Mouse (Mus musculus) T-helper 1 cell (primary cell): Measurements from ENCODE around the gene Rbms3.

Source experiments
- in situ Hi-C: fragments of 300-600 bp; cut with MboI, MseI; formaldehyde crosslinking; loops from one replicate; pipeline ENCODE4 v1.15.1; 2025; ENCODE audit warnings: high pct_unique_total_duplicates

Gene Rbms3

GRCm38 (mm10) chr9:117187116-117188034, 442.3 kb downstream of the Rbms3 start:
- in situ Hi-C loops: no loop called here

DNA sequence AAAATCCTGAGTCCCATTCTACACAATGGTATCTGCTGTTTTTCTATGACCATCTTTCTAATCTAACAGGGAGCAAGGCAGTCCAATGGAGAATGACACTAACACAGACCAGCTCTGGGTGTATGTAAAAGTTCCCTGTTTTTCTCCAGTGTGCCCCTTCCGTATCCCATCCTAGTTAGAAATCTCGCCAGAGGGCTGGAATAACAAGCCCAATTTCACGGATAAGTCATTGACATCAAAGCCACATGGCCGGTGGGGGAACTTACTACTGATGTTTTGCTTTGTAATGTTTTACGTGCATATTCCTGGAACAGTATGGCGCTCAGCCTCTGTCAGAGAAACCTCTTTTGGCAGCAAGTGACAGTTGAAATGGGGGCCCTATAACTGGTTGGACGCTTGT, 449.1 kb downstream of the Rbms3 start:
- in situ Hi-C loops: no loop called here

DNA sequence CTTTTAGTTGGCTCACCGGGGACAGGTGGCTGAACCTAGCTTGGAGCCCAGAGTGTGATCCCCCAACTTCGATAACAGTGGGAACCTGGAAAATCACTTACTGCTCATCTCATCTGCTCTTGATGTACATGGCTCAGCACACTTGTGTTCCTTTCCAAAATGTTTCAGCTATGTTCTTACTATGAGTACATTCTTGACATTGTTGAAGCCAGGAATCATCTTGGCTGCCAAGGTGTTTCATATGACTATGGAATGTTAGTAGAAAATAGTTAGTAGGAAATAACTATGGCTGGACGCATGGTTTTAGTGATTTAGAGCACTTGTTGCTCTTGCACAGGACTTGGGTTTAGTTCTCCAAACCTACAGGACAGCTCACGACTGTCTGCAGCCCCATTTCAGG, 451.3 kb downstream of the Rbms3 start:
- in situ Hi-C loops: no loop called here

GRCm38 (mm10) chr9:117172526-117172925, 457.2 kb downstream of the Rbms3 start:
- in situ Hi-C loops: no loop called here

GRCm38 (mm10) chr9:117169196-117169595, 460.5 kb downstream of the Rbms3 start:
- in situ Hi-C loops: no loop called here

GRCm38 (mm10) chr9:117163143-117163542, 466.6 kb downstream of the Rbms3 start:
- in situ Hi-C loops: loop anchor here (5.0 kb wide), 1 partner anchor 794 kb away; no protein-coding TSS in a partner anchor

- in situ Hi-C loops: loop anchor here (5.0 kb wide), 1 partner anchor 796 kb away; no protein-coding TSS in a partner anchor
Measured at GRCm38 (mm10) chr9:117161150-117161549, 468.6 kb downstream of the Rbms3 start.

GRCm38 (mm10) chr9:117156330-117156905, 473.3 kb downstream of the Rbms3 start:
- in situ Hi-C loops: no loop called here

GRCm38 (mm10) chr9:117154590-117154989, 475.1 kb downstream of the Rbms3 start:
- in situ Hi-C loops: no loop called here

GRCm38 (mm10) chr9:117153686-117154274, 475.9 kb downstream of the Rbms3 start:
- in situ Hi-C loops: no loop called here

DNA sequence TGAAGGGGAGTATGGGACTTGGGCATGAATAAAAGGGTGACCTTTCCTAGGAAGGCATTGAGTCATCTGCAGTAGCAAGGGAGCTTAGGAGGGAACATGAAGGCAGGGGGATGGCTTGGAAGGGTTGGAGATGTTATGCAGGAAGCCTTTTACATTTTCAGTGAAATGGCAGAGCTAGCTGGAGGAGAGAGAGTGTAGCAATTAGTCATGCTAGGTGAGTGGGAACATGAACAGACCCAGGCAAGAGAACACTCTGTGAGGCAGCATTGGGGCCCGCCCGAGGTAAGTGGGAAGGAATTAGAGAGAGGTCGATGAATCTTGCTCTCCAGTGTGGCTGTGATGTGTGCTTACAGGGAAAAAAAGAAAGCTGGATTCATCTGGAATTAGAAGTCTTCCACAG, 477.8 kb downstream of the Rbms3 start:
- in situ Hi-C loops: no loop called here

GRCm38 (mm10) chr9:117144057-117144723, 485.5 kb downstream of the Rbms3 start:
- in situ Hi-C loops: no loop called here

- in situ Hi-C loops: no loop called here
Measured at GRCm38 (mm10) chr9:117139971-117140370, 489.7 kb downstream of the Rbms3 start.

GRCm38 (mm10) chr9:117136410-117136809, 493.3 kb downstream of the Rbms3 start:
- in situ Hi-C loops: no loop called here

DNA sequence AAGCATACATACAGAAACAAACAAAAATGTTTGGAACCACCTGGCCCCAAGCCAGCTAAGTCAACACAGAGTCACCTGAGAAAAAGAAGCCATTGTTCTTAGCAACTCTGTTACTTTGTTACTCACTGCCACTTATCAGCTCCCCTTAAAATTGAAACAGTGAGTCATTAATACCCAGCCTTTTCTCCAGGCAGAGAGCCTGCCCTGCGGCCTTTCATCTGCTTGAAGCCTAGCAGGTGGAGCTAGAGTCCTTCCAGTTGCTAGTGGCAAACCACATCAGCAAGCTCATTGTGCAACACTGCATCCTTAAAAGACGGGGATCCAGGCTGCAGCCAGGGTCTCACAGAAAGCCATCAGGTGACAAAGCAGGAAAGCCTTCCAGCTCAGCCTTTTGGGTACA, 495.7 kb downstream of the Rbms3 start:
- in situ Hi-C loops: no loop called here

- in situ Hi-C loops: no loop called here
Measured at GRCm38 (mm10) chr9:117126816-117127215, 502.9 kb downstream of the Rbms3 start.

- in situ Hi-C loops: no loop called here
Measured at GRCm38 (mm10) chr9:117125844-117126243, 503.9 kb downstream of the Rbms3 start.

- in situ Hi-C loops: no loop called here
Measured at GRCm38 (mm10) chr9:117121572-117121971, 508.1 kb downstream of the Rbms3 start.

- in situ Hi-C loops: no loop called here
Measured at GRCm38 (mm10) chr9:117117181-117117729, 512.5 kb downstream of the Rbms3 start.

GRCm38 (mm10) chr9:117115609-117116008, 514.1 kb downstream of the Rbms3 start:
- in situ Hi-C loops: no loop called here

GRCm38 (mm10) chr9:117113592-117113991, 516.1 kb downstream of the Rbms3 start:
- in situ Hi-C loops: no loop called here

- in situ Hi-C loops: no loop called here
Measured at GRCm38 (mm10) chr9:117107926-117108325, 521.8 kb downstream of the Rbms3 start.
